Mouse (Mus musculus) heart, adult 2 months (tissue): Measurements from ENCODE around the gene Sbf1.

Source experiments
- CTCF ChIP-seq: fragments of 200-600 bp; IDR thresholded peaks from 2 replicates; pipeline ENCODE4 v1.8.1; 2022; ENCODE audit warnings: antibody characterized with exemption, mild to moderate bottlenecking, moderate library complexity
- EP300 ChIP-seq: fragments of 200-500 bp; IDR thresholded peaks from 2 replicates; pipeline ENCODE4 v1.6.1; 2011; ENCODE audit warnings: low read depth, low read length, control low read depth; ENCODE audit not compliant: insufficient read depth
- POLR2A ChIP-seq: fragments of 200-500 bp; IDR thresholded peaks from 2 replicates; pipeline ENCODE4 v1.6.1; 2011; ENCODE audit warnings: mild to moderate bottlenecking, low read depth, low read length, control low read depth; ENCODE audit not compliant: insufficient read depth

DNA sequence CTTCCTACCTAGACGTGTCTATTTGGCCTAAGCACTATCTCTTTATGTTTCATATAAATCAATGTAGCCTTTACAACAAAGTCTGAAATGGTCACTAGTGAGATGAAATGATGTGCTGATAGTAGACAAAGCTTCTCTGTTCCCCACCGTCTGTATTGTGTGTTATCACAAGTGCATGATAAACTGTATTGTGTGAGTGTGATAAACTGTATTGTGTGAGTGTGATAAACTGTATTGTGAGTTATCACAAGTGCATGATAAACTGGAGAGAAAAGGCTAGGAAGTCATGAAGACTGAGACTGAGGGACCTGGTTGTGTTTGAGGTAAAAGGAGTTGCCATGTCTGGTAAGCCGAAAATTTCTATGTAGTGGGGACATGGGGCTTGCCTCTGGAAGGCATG, 43.7 kb upstream of the Sbf1 start:
- TF ChIP-seq CTCF (no peak), POLR2A (no peak), EP300 (no peak)
